Mouse (Mus musculus) MEL (cell line): ENCODE results near the gene S1pr4. TPM values are rescaled to one million over a fixed set of nuclear protein-coding genes. Genes with fewer than 3 reads are reported as not detected.

Source experiments
- DNase-seq: peaks from one replicate; pipeline ENCODE4 v3.0.0; 2011; ENCODE audit warnings: low read depth, low spot score
- H3K27ac ChIP-seq: 2 replicates; pipeline ENCODE4 v1.5.1; 2012; ENCODE audit warnings: low read depth, mild to moderate bottlenecking, control low read depth, low read length, moderate library complexity; ENCODE audit not compliant: control insufficient read depth
- H3K27me3 ChIP-seq, 2 experiments: fragments of 150-350 bp in 1 of 2; sonication (generic) in 1 of 2; 2 replicates each; pipeline ENCODE4 v1.6.1; 2012; ENCODE audit warnings: low read length in 2 of 2, mild to moderate bottlenecking in 2 of 2, improper control_type of control experiment in 1 of 2, moderate library complexity in 1 of 2; ENCODE audit not compliant: insufficient read depth in 2 of 2, control insufficient read depth in 1 of 2
- H3K36me3 ChIP-seq, 2 experiments: 2 replicates each; pipeline ENCODE4 v1.6.1; 2012 to 2014; ENCODE audit warnings: low read length in 2 of 2, improper control_type of control experiment in 1 of 2, inconsistent platforms in 1 of 2, mild to moderate bottlenecking in 1 of 2; ENCODE audit not compliant: insufficient read depth in 2 of 2, control insufficient read depth in 1 of 2
- H3K4me1 ChIP-seq, 2 experiments: fragments of 150-350 bp in 1 of 2; sonication (generic) in 1 of 2; 2 replicates each; pipeline ENCODE4 v1.6.1; 2012; ENCODE audit warnings: low read length in 2 of 2, improper control_type of control experiment in 1 of 2, mild to moderate bottlenecking in 1 of 2; ENCODE audit not compliant: insufficient read depth in 2 of 2, control insufficient read depth in 1 of 2
- H3K4me3 ChIP-seq, 2 experiments: fragments of 150-350 bp in 1 of 2; sonication (generic) in 1 of 2; 2 replicates each; pipeline ENCODE4 v1.5.1; 2012; ENCODE audit warnings: low read depth in 2 of 2, low read length in 2 of 2, mild to moderate bottlenecking in 2 of 2, moderate library complexity in 2 of 2, control low read depth in 1 of 2, improper control_type of control experiment in 1 of 2; ENCODE audit not compliant: control insufficient read depth in 1 of 2, insufficient read depth in 1 of 2
- H3K79me2 ChIP-seq: 2 replicates; pipeline ENCODE4 v1.6.1; 2012; ENCODE audit warnings: mild to moderate bottlenecking, low read length, moderate library complexity; ENCODE audit not compliant: control insufficient read depth, poor library complexity, insufficient read depth
- H3K9ac ChIP-seq: 2 replicates; pipeline ENCODE4 v1.6.1; 2012; ENCODE audit warnings: low read depth, mild to moderate bottlenecking, control low read depth, low read length, moderate library complexity; ENCODE audit not compliant: control insufficient read depth, poor library complexity, severe bottlenecking
- H3K9me3 ChIP-seq: fragments of 150-350 bp; sonication (generic); replicated peaks from 2 replicates; pipeline ENCODE4 v1.6.1; 2012; ENCODE audit warnings: mild to moderate bottlenecking, low read length, improper control_type of control experiment, moderate library complexity; ENCODE audit not compliant: insufficient read depth
- CHD1 ChIP-seq: IDR thresholded peaks from 2 replicates; pipeline ENCODE4 v1.6.1; 2012; ENCODE audit warnings: low read depth, mild to moderate bottlenecking, inconsistent platforms, low read length, improper control_type of control experiment
- CHD2 ChIP-seq: IDR thresholded peaks from 2 replicates; pipeline ENCODE4 v1.6.1; 2011; ENCODE audit warnings: low read length, improper control_type of control experiment
- CTCF ChIP-seq, 3 experiments: IDR thresholded peaks in 2 of 3; conservative IDR thresholded peaks in 1 of 3; 2 replicates each; pipeline ENCODE4 v1.5.1; 2011 to 2012; ENCODE audit warnings: low read length in 3 of 3, low read depth in 2 of 3, mild to moderate bottlenecking in 2 of 3, improper control_type of control experiment in 1 of 3, inconsistent platforms in 1 of 3, mixed read lengths in 1 of 3, moderate library complexity in 1 of 3; ENCODE audit not compliant: control insufficient read depth in 1 of 3, insufficient read depth in 1 of 3, poor library complexity in 1 of 3, severe bottlenecking in 1 of 3
- E2F4 ChIP-seq: IDR thresholded peaks from 2 replicates; pipeline ENCODE4 v1.6.1; 2011; ENCODE audit warnings: low read depth, low read length, improper control_type of control experiment, borderline replicate concordance
- ELF1 ChIP-seq: IDR thresholded peaks from 2 replicates; pipeline ENCODE4 v1.6.1; 2014; ENCODE audit warnings: low read depth, mild to moderate bottlenecking, inconsistent platforms, low read length, improper control_type of control experiment, moderate library complexity
- EP300 ChIP-seq, 2 experiments: IDR thresholded peaks; 2 replicates each; pipeline ENCODE4 v1.6.1; 2011; ENCODE audit warnings: improper control_type of control experiment in 2 of 2, low read length in 2 of 2, low read depth in 1 of 2, mild to moderate bottlenecking in 1 of 2
- ETS1 ChIP-seq: IDR thresholded peaks from 2 replicates; pipeline ENCODE4 v1.6.1; 2012; ENCODE audit warnings: low read depth, mild to moderate bottlenecking, inconsistent platforms, low read length, improper control_type of control experiment, moderate library complexity
- GABPA ChIP-seq: IDR thresholded peaks from 2 replicates; pipeline ENCODE4 v1.6.1; 2012; ENCODE audit warnings: low read depth, mild to moderate bottlenecking, inconsistent platforms, low read length, improper control_type of control experiment, moderate library complexity
- GATA1 ChIP-seq: IDR thresholded peaks from 2 replicates; pipeline ENCODE4 v1.6.1; 2011; ENCODE audit warnings: low read depth, low read length, improper control_type of control experiment
- HCFC1 ChIP-seq: IDR thresholded peaks from 2 replicates; pipeline ENCODE4 v1.6.1; 2012; ENCODE audit warnings: low read depth, mild to moderate bottlenecking, inconsistent platforms, low read length, improper control_type of control experiment, moderate library complexity
- JUND ChIP-seq: IDR thresholded peaks from 2 replicates; pipeline ENCODE4 v1.6.1; 2011; ENCODE audit warnings: low read depth, mild to moderate bottlenecking, improper control_type of control experiment, low read length
- KAT2A ChIP-seq: conservative IDR thresholded peaks from 2 replicates; pipeline ENCODE4 v1.6.1; 2012; ENCODE audit warnings: low read depth, low read length, improper control_type of control experiment, inconsistent platforms
- MAFK ChIP-seq: IDR thresholded peaks from 2 replicates; pipeline ENCODE4 v1.6.1; 2011; ENCODE audit warnings: low read depth, mild to moderate bottlenecking, low read length, improper control_type of control experiment, borderline replicate concordance
- MAX ChIP-seq: IDR thresholded peaks from 2 replicates; pipeline ENCODE4 v1.6.1; 2011; ENCODE audit warnings: low read length, improper control_type of control experiment
- MAZ ChIP-seq: IDR thresholded peaks from 2 replicates; pipeline ENCODE4 v1.6.1; 2012; ENCODE audit warnings: low read depth, mild to moderate bottlenecking, inconsistent platforms, low read length, improper control_type of control experiment
- MEF2A ChIP-seq: IDR thresholded peaks from 2 replicates; pipeline ENCODE4 v1.6.1; 2014; ENCODE audit warnings: low read depth, mild to moderate bottlenecking, inconsistent platforms, low read length, improper control_type of control experiment; ENCODE audit not compliant: poor library complexity, insufficient replicate concordance, severe bottlenecking; ENCODE audit errors: extremely low read depth
- MXI1 ChIP-seq: IDR thresholded peaks from 2 replicates; pipeline ENCODE4 v1.6.1; 2011; ENCODE audit warnings: mild to moderate bottlenecking, low read depth, low read length, improper control_type of control experiment
- MYB ChIP-seq: IDR thresholded peaks from 2 replicates; pipeline ENCODE4 v1.6.1; 2011; ENCODE audit warnings: mild to moderate bottlenecking, low read depth, low read length, improper control_type of control experiment
- MYC ChIP-seq: IDR thresholded peaks from 2 replicates; pipeline ENCODE4 v1.6.1; 2011; ENCODE audit warnings: low read depth, mild to moderate bottlenecking, low read length, improper control_type of control experiment, moderate library complexity
- NELFE ChIP-seq: IDR thresholded peaks from 2 replicates; pipeline ENCODE4 v1.6.1; 2011; ENCODE audit warnings: low read depth, low read length, improper control_type of control experiment
- NRF1 ChIP-seq: IDR thresholded peaks from 2 replicates; pipeline ENCODE4 v1.6.1; 2014; ENCODE audit warnings: low read depth, mild to moderate bottlenecking, inconsistent platforms, low read length, improper control_type of control experiment, moderate library complexity; ENCODE audit not compliant: poor library complexity, insufficient read depth, severe bottlenecking
- POLR2A ChIP-seq, 2 experiments: IDR thresholded peaks; 2 replicates each; pipeline ENCODE4 v1.6.1; 2011 to 2012; ENCODE audit warnings: low read length in 2 of 2, mild to moderate bottlenecking in 2 of 2, control low read depth in 1 of 2, improper control_type of control experiment in 1 of 2, low read depth in 1 of 2, moderate library complexity in 1 of 2; ENCODE audit not compliant: control insufficient read depth in 1 of 2, insufficient read depth in 1 of 2, poor library complexity in 1 of 2
- POLR2AphosphoS5 ChIP-seq: IDR thresholded peaks from 2 replicates; pipeline ENCODE4 v1.6.1; 2012; ENCODE audit warnings: low read depth, borderline replicate concordance, mild to moderate bottlenecking, inconsistent platforms, low read length, moderate library complexity, mixed read lengths
- RAD21 ChIP-seq: IDR thresholded peaks from 2 replicates; pipeline ENCODE4 v1.6.1; 2011; ENCODE audit warnings: mild to moderate bottlenecking, low read depth, low read length, improper control_type of control experiment
- RCOR1 ChIP-seq: IDR thresholded peaks from 2 replicates; pipeline ENCODE4 v1.6.1; 2012; ENCODE audit warnings: low read depth, mild to moderate bottlenecking, inconsistent platforms, low read length, improper control_type of control experiment
- SMC3 ChIP-seq: IDR thresholded peaks from 2 replicates; pipeline ENCODE4 v1.6.1; 2011; ENCODE audit warnings: low read depth, low read length, improper control_type of control experiment
- TAL1 ChIP-seq: IDR thresholded peaks from 2 replicates; pipeline ENCODE4 v1.6.1; 2012; ENCODE audit warnings: mild to moderate bottlenecking, inconsistent platforms, low read length, moderate library complexity, mixed read lengths
- TBP ChIP-seq: IDR thresholded peaks from 2 replicates; pipeline ENCODE4 v1.8.0; 2011; ENCODE audit warnings: low read depth, low read length, improper control_type of control experiment
- TCF12 ChIP-seq: IDR thresholded peaks from 2 replicates; pipeline ENCODE4 v1.6.1; 2014; ENCODE audit warnings: low read depth, mild to moderate bottlenecking, inconsistent platforms, low read length, improper control_type of control experiment, moderate library complexity
- UBTF ChIP-seq: IDR thresholded peaks from 2 replicates; pipeline ENCODE4 v1.6.1; 2012; ENCODE audit warnings: low read depth, mild to moderate bottlenecking, inconsistent platforms, low read length, improper control_type of control experiment, moderate library complexity, borderline replicate concordance; ENCODE audit not compliant: insufficient read depth
- USF2 ChIP-seq, 2 experiments: IDR thresholded peaks; 2 replicates each; pipeline ENCODE4 v1.6.1; 2011 to 2012; ENCODE audit warnings: improper control_type of control experiment in 2 of 2, low read length in 2 of 2, borderline replicate concordance in 1 of 2, inconsistent platforms in 1 of 2, low read depth in 1 of 2, mild to moderate bottlenecking in 1 of 2; ENCODE audit not compliant: insufficient read depth in 1 of 2
- ZC3H11A ChIP-seq: IDR thresholded peaks from 2 replicates; pipeline ENCODE4 v1.6.1; 2012; ENCODE audit warnings: low read depth, mild to moderate bottlenecking, inconsistent platforms, low read length, improper control_type of control experiment
- ZKSCAN1 ChIP-seq: IDR thresholded peaks from 2 replicates; pipeline ENCODE4 v1.6.1; 2012; ENCODE audit warnings: low read depth, mild to moderate bottlenecking, inconsistent platforms, low read length, improper control_type of control experiment, moderate library complexity
- ZMIZ1 ChIP-seq: IDR thresholded peaks from 2 replicates; pipeline ENCODE4 v1.6.1; 2012; ENCODE audit warnings: low read depth, mild to moderate bottlenecking, inconsistent platforms, low read length, improper control_type of control experiment, moderate library complexity
- ZNF384 ChIP-seq: IDR thresholded peaks from 2 replicates; pipeline ENCODE4 v1.6.1; 2012; ENCODE audit warnings: low read depth, mild to moderate bottlenecking, inconsistent platforms, low read length, improper control_type of control experiment
- polyA plus RNA-seq, 2 experiments: library from polyadenylated mRNA; stranded (reverse) in 1 of 2; unstranded in 1 of 2; fragments of >175 nt in 1 of 2; fragments of >200 nt in 1 of 2; gene quantifications; 2 replicates each; pipeline versions ENCODE4 v1.2.1 to v1.2.4; 2012; ENCODE audit warnings: low replicate concordance in 2 of 2, low read depth in 1 of 2; ENCODE audit not compliant: insufficient read length in 2 of 2, insufficient read depth in 1 of 2, missing spikeins in 1 of 2
- total RNA-seq: library from RNA; depleted of rRNA; stranded (reverse); fragments of 300-350 nt; gene quantifications from 2 replicates; pipeline ENCODE4 v1.2.3, GENCODE M21; 2012

Gene S1pr4
- total and polyA plus RNA-seq, 3 experiments, result 1.6 to 2.1 TPM; not detected in 1

- Histone ChIP-seq H3K27me3 (no peaks in the 10 kb centered on the region), H3K36me3 (peaks cover 0 to 14% of the 10 kb centered on the region in 2 experiments; a peak in 2 of 4 replicates), H3K4me1 (peaks cover 0 to 28% of the 10 kb centered on the region in 2 experiments; a peak in 3 of 4 replicates), H3K27ac (peak overlapping the region; percentile 89), H3K79me2 (peaks cover 29% of the 10 kb centered on the region), H3K4me3 (peak overlapping the region; percentile 58 to 97), H3K9me3 (no peaks in the 10 kb centered on the region), H3K9ac (peak overlapping the region; percentile 96)
- peak; percentile 88 for DNase-seq
- TF ChIP-seq RAD21 (no peak), TBP (no peak), ELF1 (no peak), SMC3 (no peak), ZC3H11A (no peak), NRF1 (no peak), HCFC1 (peak; percentile 35; the same call in 1 of the 2 replicates), RCOR1 (peak; percentile 95), POLR2A (IDR thresholded peaks at IDR 0.05; ENCODE audit: control insufficient read depth in 1 of 2, insufficient read depth in 1 of 2, low read depth in 1 of 2, low read length in 2 of 2, poor library complexity in 1 of 2) (peak; percentile 30 to 48; a peak in 1 of 4 replicates), POLR2AphosphoS5 (no peak), NELFE (peak; percentile 18; the same call in 1 of the 2 replicates), GATA1 (peak; percentile 72; the same call in 1 of the 2 replicates), MAFK (no peak; the same call in 1 of the 2 replicates), MYB (peak; percentile 45; the same call in 1 of the 2 replicates), TAL1 (peak; percentile 90), TCF12 (peak; percentile 89), MAZ (no peak), CHD2 (no peak), ETS1 (peak; percentile 77), EP300 (IDR thresholded peaks at IDR 0.05; ENCODE audit: low read depth in 1 of 2, low read length in 2 of 2) (peak; percentile 81 to 97), GABPA (no peak), MYC (peak; percentile 82), CTCF (IDR thresholded peaks at IDR 0.05 in 2 of 3, conservative IDR thresholded peaks at IDR 0.05 in 1 of 3; ENCODE audit: control insufficient read depth in 1 of 3, insufficient read depth in 1 of 3, low read depth in 2 of 3, low read length in 3 of 3, poor library complexity in 1 of 3, severe bottlenecking in 1 of 3) (no peak), CHD1 (no peak), MEF2A (no peak), ZNF384 (no peak), JUND (no peak), MXI1 (peak; percentile 74), MAX (no peak; the same call in 1 of the 2 replicates), ZKSCAN1 (no peak), E2F4 (no peak), UBTF (no peak), ZMIZ1 (no peak), USF2 (IDR thresholded peaks at IDR 0.05; ENCODE audit: borderline replicate concordance in 1 of 2, insufficient read depth in 1 of 2, low read depth in 1 of 2, low read length in 2 of 2) (no peak), KAT2A (no peak)
These were observed 2.3 kb downstream of the S1pr4 start for GRCm38 (mm10) chr10:81497401-81498270.
